Mouse (Mus musculus) kidney, postnatal 14 days (tissue): ENCODE measurements at regions not wholly inside any gene's neighbourhood (a gene's known extent, or its start where the extent isn't known, plus 50 kb on each side); places are given as distances from the start of the nearest gene placed in this dataset.
A peak's percentile ranks its signal among the peaks of the same experiment; 100 is the strongest.

ENCODE experiments used
- DNase-seq: peaks from one replicate; pipeline ENCODE4 v3.0.0; 2022; ENCODE audit warnings: mixed read lengths

- no peak for DNase-seq
These were observed 213.3 kb downstream of the Gm9733 start for GRCm38 (mm10) chr3:15118634-15119356.

GRCm38 (mm10) chr3:15126736-15127135 is 205.4 kb downstream of the Gm9733 start:
- DNase-seq: no peak

- DNase-seq: no peak
These were observed 203.7 kb downstream of the Gm9733 start for GRCm38 (mm10) chr3:15128370-15128769.

GRCm38 (mm10) chr3:15128960-15129359 is 203.1 kb downstream of the Gm9733 start:
- no peak for DNase-seq

- no peak for DNase-seq
These were observed 202.3 kb downstream of the Gm9733 start for GRCm38 (mm10) chr3:15129729-15130369.

- DNase-seq: no peak
These were observed 200.0 kb downstream of the Gm9733 start for GRCm38 (mm10) chr3:15132136-15132535.

- DNase-seq: no peak
These were observed 192.6 kb downstream of the Gm9733 start for GRCm38 (mm10) chr3:15139550-15139949.

GRCm38 (mm10) chr3:15153710-15154109 is 178.4 kb downstream of the Gm9733 start:
- DNase-seq: no peak

- peak; percentile 10 for DNase-seq
These were observed 177.9 kb downstream of the Gm9733 start for GRCm38 (mm10) chr3:15154153-15154552.

GRCm38 (mm10) chr3:15156681-15157080 is 175.4 kb downstream of the Gm9733 start:
- no peak for DNase-seq

- no peak for DNase-seq
These were observed 174.3 kb downstream of the Gm9733 start for GRCm38 (mm10) chr3:15157842-15158241.

GRCm38 (mm10) chr3:15158926-15159325 is 173.2 kb downstream of the Gm9733 start:
- DNase-seq: peak; percentile 22

GRCm38 (mm10) chr3:15159965-15160714 is 172.0 kb downstream of the Gm9733 start:
- DNase-seq: peak; percentile 8

GRCm38 (mm10) chr3:15175811-15176210 is 156.3 kb downstream of the Gm9733 start:
- no peak for DNase-seq

- no peak for DNase-seq
These were observed 152.9 kb downstream of the Gm9733 start for GRCm38 (mm10) chr3:15179079-15179812.

GRCm38 (mm10) chr3:15181111-15181510 is 151.0 kb downstream of the Gm9733 start:
- DNase-seq: no peak

- no peak for DNase-seq
These were observed 145.4 kb downstream of the Gm9733 start for GRCm38 (mm10) chr3:15186731-15187130.

- DNase-seq: peak; percentile 79
These were observed 137.7 kb downstream of the Gm9733 start for GRCm38 (mm10) chr3:15194362-15194761.

GRCm38 (mm10) chr3:15196101-15196500 is 136.0 kb downstream of the Gm9733 start:
- DNase-seq: peak; percentile 15

GRCm38 (mm10) chr3:15198086-15198485 is 134.0 kb downstream of the Gm9733 start:
- no peak for DNase-seq

GRCm38 (mm10) chr3:15200309-15200708 is 131.8 kb downstream of the Gm9733 start:
- DNase-seq: no peak

GRCm38 (mm10) chr3:15200990-15201389 is 131.1 kb downstream of the Gm9733 start:
- DNase-seq: no peak

GRCm38 (mm10) chr3:15202760-15203159 is 129.3 kb downstream of the Gm9733 start:
- no peak for DNase-seq
